Mouse (Mus musculus) spleen, adult 18-20 months (tissue): ENCODE measurements around the gene Zfp804a.

Experiments
- DNase-seq, 2 experiments: peaks; one replicate each; pipeline ENCODE4 v3.0.0; 2022; ENCODE audit warnings: mixed read lengths in 2 of 2

Zfp804a gene

GRCm38 (mm10) chr2:82053185-82053891, at the start of gene Zfp804a:
Zfp804a (plus strand) TSS chr2:82053222.
- DNase-seq, result no peak

GRCm38 (mm10) chr2:82051635-82052034, 1.4 kb upstream of the Zfp804a start:
- no peak for DNase-seq

GRCm38 (mm10) chr2:82052338-82053184, 461 bp upstream of the Zfp804a start:
- no peak for DNase-seq

GRCm38 (mm10) chr2:82054446-82054845, 1.4 kb downstream of the Zfp804a start:
- DNase-seq, result no peak

GRCm38 (mm10) chr2:82064671-82065070, 11.6 kb downstream of the Zfp804a start:
- DNase-seq, result no peak

GRCm38 (mm10) chr2:82067912-82068311, 14.9 kb downstream of the Zfp804a start:
- DNase-seq, result no peak

- no peak for DNase-seq
Observed at GRCm38 (mm10) chr2:82069172-82069571, 16.1 kb downstream of the Zfp804a start.

GRCm38 (mm10) chr2:82076883-82077282, 23.9 kb downstream of the Zfp804a start:
- DNase-seq, result no peak

- DNase-seq, result no peak
Observed at GRCm38 (mm10) chr2:82078287-82078994, 25.4 kb downstream of the Zfp804a start.

- DNase-seq, result no peak
Observed at GRCm38 (mm10) chr2:82080678-82081077, 27.7 kb downstream of the Zfp804a start.

- no peak for DNase-seq
Observed at GRCm38 (mm10) chr2:82113148-82113547, 60.1 kb downstream of the Zfp804a start.

GRCm38 (mm10) chr2:82113650-82114049, 60.6 kb downstream of the Zfp804a start:
- DNase-seq, result no peak

GRCm38 (mm10) chr2:82119577-82119976, 66.6 kb downstream of the Zfp804a start:
- no peak for DNase-seq

- DNase-seq, result no peak
Observed at GRCm38 (mm10) chr2:82178693-82179092, 125.7 kb downstream of the Zfp804a start.

GRCm38 (mm10) chr2:82181010-82181409, 128.0 kb downstream of the Zfp804a start:
- no peak for DNase-seq

GRCm38 (mm10) chr2:82199901-82200300, 146.9 kb downstream of the Zfp804a start:
- DNase-seq, result no peak

GRCm38 (mm10) chr2:82200616-82201015, 147.6 kb downstream of the Zfp804a start:
- no peak for DNase-seq

- no peak for DNase-seq
Observed at GRCm38 (mm10) chr2:82210605-82211004, 157.6 kb downstream of the Zfp804a start.

GRCm38 (mm10) chr2:82211972-82212371, 158.9 kb downstream of the Zfp804a start:
- DNase-seq, result no peak

- no peak for DNase-seq
Observed at GRCm38 (mm10) chr2:82217873-82218272, 164.9 kb downstream of the Zfp804a start.

- no peak for DNase-seq
Observed at GRCm38 (mm10) chr2:82246020-82246419, 193.0 kb downstream of the Zfp804a start.

GRCm38 (mm10) chr2:82246902-82247522, 194.0 kb downstream of the Zfp804a start:
- DNase-seq, result no peak

GRCm38 (mm10) chr2:82253382-82253781, 200.4 kb downstream of the Zfp804a start:
- no peak for DNase-seq
